Mouse (Mus musculus): ENCODE results near the gene Alox8. TPM values are rescaled to one million over a fixed set of nuclear protein-coding genes. Genes with fewer than 3 reads are reported as not detected.
A peak's percentile ranks its signal among the peaks of the same experiment; 100 is the strongest.

The Alox8 gene
- polyA plus RNA-seq, 1 experiment from 2014 or later: 0.15 TPM

DNA sequence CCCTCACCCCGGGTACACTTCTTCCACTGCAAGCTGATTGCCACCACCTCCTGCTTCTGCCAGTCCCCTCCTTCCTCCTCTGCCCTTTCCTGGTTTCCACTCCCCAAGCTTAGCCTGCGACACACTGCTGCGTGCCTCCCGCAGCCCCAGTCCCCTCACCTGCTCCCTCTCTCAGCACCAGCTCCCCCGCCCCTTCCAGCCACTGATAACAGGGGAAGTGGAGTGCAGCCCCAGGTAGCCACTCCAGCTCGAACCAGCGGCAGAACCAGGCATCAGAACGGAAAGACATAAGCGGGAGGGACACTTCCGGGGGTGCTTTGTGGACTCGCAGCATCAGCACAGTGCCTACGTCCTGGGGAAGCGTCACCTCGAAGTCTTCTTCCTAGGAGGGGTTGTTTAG is 449 bp downstream of the Alox8 start:
- peak overlapping the region; percentile 31 for H3K4me2 ChIP-seq (ENCODE audit: low read length)
- ATAC-seq (replicated peaks; ENCODE audit: low FRiP score, low TSS enrichment, low read depth): no peak
- under 1% methylated on average over 14 of the region's 14 CpGs for WGBS

DNA sequence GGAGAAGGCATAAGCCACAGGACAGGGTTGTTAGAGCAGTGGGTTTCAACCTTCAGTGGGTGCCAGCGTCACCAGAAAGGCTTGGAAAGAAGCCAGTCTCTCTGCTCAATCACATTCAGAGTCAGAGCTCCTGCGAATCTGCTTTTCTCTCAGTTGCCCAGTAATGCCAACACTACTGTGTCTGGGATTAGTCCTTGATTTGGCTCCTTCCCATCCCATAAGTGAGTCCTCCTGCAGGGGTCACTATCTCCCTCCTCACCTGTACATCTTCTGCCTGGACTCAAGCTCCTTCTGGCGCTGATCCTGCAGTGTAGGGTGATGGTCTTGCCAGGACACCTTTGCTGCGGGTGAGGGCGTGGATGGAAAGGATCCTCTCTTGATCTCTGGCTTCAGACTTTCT is 877 bp downstream of the Alox8 start:
- no peak overlapping the region for H3K4me3 ChIP-seq (ENCODE audit: low read depth, low read length)
- H3K27me3 ChIP-seq (replicated peaks; ENCODE audit: control insufficient read depth, insufficient read depth, low read length): peaks cover 30% of the 10 kb centered on the region
- H3K36me3 ChIP-seq (ENCODE audit: control insufficient read depth, insufficient read depth, low read length): no peaks in the 10 kb centered on the region
- H3K4me1 ChIP-seq (replicated peaks; ENCODE audit: control insufficient read depth, insufficient read depth, low read length): no peaks in the 10 kb centered on the region
- no peak for DNase-seq (ENCODE audit: low spot score)
- no peak overlapping the region for H3K27ac ChIP-seq (ENCODE audit: low read depth)
- H3K9ac ChIP-seq (ENCODE audit: low read length): no peak overlapping the region
- WGBS: 10% methylated on average over 5 of the region's 5 CpGs
- H3K9me3 ChIP-seq (ENCODE audit: control insufficient read depth, low read length): no peaks in the 10 kb centered on the region
- ATAC-seq (replicated peaks; ENCODE audit: low FRiP score, low TSS enrichment, low read depth): no peak
- H3K4me2 ChIP-seq (ENCODE audit: low read length): peak overlapping the region; percentile 31

More for the DNA sequence above, 449 bp downstream of the Alox8 start:
- no peak overlapping the region for H3K9ac ChIP-seq (ENCODE audit: low read length)
- H3K27ac ChIP-seq (ENCODE audit: low read depth): no peak overlapping the region
- H3K27me3 ChIP-seq (replicated peaks; ENCODE audit: control insufficient read depth, insufficient read depth, low read length): peaks cover 30% of the 10 kb centered on the region
- no peaks in the 10 kb centered on the region for H3K36me3 ChIP-seq (ENCODE audit: control insufficient read depth, insufficient read depth, low read length)
- H3K9me3 ChIP-seq (ENCODE audit: control insufficient read depth, low read length): no peaks in the 10 kb centered on the region
- H3K4me1 ChIP-seq (replicated peaks; ENCODE audit: control insufficient read depth, insufficient read depth, low read length): no peaks in the 10 kb centered on the region
- no peak overlapping the region for H3K4me3 ChIP-seq (ENCODE audit: low read depth, low read length)
- peak; percentile 55 for DNase-seq (ENCODE audit: low spot score)

DNA sequence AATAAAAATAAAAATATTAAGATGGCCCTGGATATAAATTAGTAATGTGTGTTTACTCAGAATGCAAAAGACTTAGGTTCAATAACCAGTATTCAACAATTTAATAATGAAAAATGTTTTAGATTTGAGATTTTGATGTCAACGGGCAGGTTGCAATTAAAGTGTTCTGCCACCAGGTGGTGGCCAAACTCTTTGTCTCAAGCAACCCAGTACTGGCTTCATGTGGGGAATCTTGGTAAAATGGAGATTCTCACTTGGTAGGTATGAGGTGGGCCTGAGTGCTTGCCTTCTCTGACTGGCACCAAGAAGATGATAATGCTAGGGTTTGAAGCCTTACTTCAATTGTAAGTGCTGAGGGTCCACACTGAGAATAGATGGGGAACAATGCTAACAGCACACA is 4.8 kb downstream of the Alox8 start:
- no peaks in the 10 kb centered on the region for H3K4me1 ChIP-seq (replicated peaks; ENCODE audit: control insufficient read depth, insufficient read depth, low read length)
- H3K9me3 ChIP-seq (ENCODE audit: control insufficient read depth, low read length): no peaks in the 10 kb centered on the region
- DNase-seq (ENCODE audit: low spot score): peak; percentile 63
- no peak for ATAC-seq (replicated peaks; ENCODE audit: low FRiP score, low TSS enrichment, low read depth)
- no peaks in the 10 kb centered on the region for H3K36me3 ChIP-seq (ENCODE audit: control insufficient read depth, insufficient read depth, low read length)
- no peak overlapping the region for H3K4me3 ChIP-seq (ENCODE audit: low read depth, low read length)
- no peak overlapping the region for H3K9ac ChIP-seq (ENCODE audit: low read length)
- WGBS: 0% methylated on average over 1 of the region's 1 CpGs
- no peak overlapping the region for H3K27ac ChIP-seq (ENCODE audit: low read depth)
- H3K4me2 ChIP-seq (ENCODE audit: low read length): no peak overlapping the region
- peaks cover 21% of the 10 kb centered on the region for H3K27me3 ChIP-seq (replicated peaks; ENCODE audit: control insufficient read depth, insufficient read depth, low read length)

DNA sequence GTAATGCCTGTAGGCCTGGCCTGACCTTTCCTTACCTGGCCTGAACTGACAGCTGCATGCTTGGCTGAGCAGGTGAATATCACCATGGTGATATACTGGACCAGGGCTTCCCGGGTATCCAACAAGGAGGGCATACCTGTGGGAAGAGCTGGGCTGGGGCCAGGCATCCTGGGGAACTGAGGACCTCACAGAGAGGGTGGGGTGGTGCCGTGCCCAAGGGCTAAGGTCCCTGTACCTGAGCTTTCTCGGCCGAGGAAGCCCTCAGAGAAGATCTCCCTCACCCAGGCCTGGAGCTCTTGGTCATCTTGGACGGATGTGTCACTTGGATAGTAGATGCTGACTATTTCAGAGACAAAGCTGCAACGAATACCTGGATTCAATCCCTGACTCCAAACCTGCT is 11.7 kb downstream of the Alox8 start:
- H3K27ac ChIP-seq (ENCODE audit: low read depth): no peak overlapping the region
- DNase-seq (ENCODE audit: low spot score): no peak
- 73% methylated on average over 6 of the region's 6 CpGs for WGBS
- no peak overlapping the region for H3K9ac ChIP-seq (ENCODE audit: low read length)
- H3K36me3 ChIP-seq (ENCODE audit: control insufficient read depth, insufficient read depth, low read length): no peaks in the 10 kb centered on the region
- no peak overlapping the region for H3K4me3 ChIP-seq (ENCODE audit: low read depth, low read length)
- no peak overlapping the region for H3K4me2 ChIP-seq (ENCODE audit: low read length)
- no peaks in the 10 kb centered on the region for H3K9me3 ChIP-seq (ENCODE audit: control insufficient read depth, low read length)
- no peaks in the 10 kb centered on the region for H3K4me1 ChIP-seq (replicated peaks; ENCODE audit: control insufficient read depth, insufficient read depth, low read length)
- ATAC-seq (replicated peaks; ENCODE audit: low FRiP score, low TSS enrichment, low read depth): no peak
- no peaks in the 10 kb centered on the region for H3K27me3 ChIP-seq (replicated peaks; ENCODE audit: control insufficient read depth, insufficient read depth, low read length)

DNA sequence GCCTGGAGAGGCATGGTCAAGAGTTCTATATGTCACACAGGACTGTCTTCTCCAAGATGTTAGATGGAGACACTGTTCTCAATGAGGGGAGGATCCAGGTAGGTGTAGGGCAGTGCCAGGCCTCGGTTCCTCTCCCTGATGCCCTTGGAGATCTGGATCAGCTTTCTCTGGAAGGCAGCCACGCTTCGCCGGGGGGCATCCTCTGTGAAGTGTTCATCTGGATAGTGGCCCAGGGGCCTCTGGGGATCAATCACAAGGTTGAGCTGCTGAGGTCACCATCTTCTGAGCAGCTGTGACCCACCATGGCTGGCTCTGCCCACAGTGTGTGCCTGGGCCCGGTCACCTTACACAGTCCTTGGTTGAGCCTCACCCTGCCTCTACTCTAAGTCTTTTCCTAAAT is 12.6 kb downstream of the Alox8 start:
- Histone ChIP-seq H3K4me3 (ENCODE audit: low read depth, low read length) (no peak overlapping the region), H3K9me3 (ENCODE audit: control insufficient read depth, low read length) (no peaks in the 10 kb centered on the region), H3K36me3 (ENCODE audit: control insufficient read depth, insufficient read depth, low read length) (no peaks in the 10 kb centered on the region), H3K9ac (ENCODE audit: low read length) (no peak overlapping the region), H3K27ac (ENCODE audit: low read depth) (no peak overlapping the region), H3K4me1 (replicated peaks; ENCODE audit: control insufficient read depth, insufficient read depth, low read length) (no peaks in the 10 kb centered on the region), H3K27me3 (replicated peaks; ENCODE audit: control insufficient read depth, insufficient read depth, low read length) (no peaks in the 10 kb centered on the region), H3K4me2 (ENCODE audit: low read length) (no peak overlapping the region)
- DNase-seq (ENCODE audit: low spot score) (no peak), ATAC-seq (replicated peaks; ENCODE audit: low FRiP score, low TSS enrichment, low read depth) (no peak)
- 88% methylated on average over 5 of the region's 5 CpGs for WGBS

DNA sequence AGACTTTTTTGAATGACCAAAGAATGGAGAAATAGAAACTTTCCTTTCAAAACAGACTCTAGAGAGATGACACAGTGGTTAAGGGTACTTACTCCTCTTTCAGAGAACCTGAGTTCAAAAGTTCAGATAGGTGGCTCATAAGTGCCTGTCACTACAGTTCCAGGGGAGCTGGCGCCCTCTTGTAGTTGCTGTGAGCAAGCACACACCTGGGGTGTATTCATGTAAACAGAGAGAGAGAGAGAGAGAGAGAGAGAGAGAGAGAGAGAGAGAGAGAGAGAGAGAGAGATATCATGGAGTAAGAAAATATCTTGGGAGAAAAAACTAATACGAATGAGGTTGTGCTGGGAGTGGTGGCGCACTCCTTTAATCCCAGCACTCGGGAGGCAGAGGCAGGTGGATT is 17.5 kb downstream of the Alox8 start:
- no peak for DNase-seq (ENCODE audit: low spot score)
- Histone ChIP-seq H3K36me3 (ENCODE audit: control insufficient read depth, insufficient read depth, low read length) (no peaks in the 10 kb centered on the region), H3K4me2 (ENCODE audit: low read length) (no peak overlapping the region), H3K9ac (ENCODE audit: low read length) (no peak overlapping the region), H3K27me3 (replicated peaks; ENCODE audit: control insufficient read depth, insufficient read depth, low read length) (no peaks in the 10 kb centered on the region), H3K4me1 (replicated peaks; ENCODE audit: control insufficient read depth, insufficient read depth, low read length) (no peaks in the 10 kb centered on the region), H3K27ac (ENCODE audit: low read depth) (no peak overlapping the region), H3K9me3 (ENCODE audit: control insufficient read depth, low read length) (no peaks in the 10 kb centered on the region), H3K4me3 (ENCODE audit: low read depth, low read length) (no peak overlapping the region)
- 84% methylated on average over 4 of the region's 4 CpGs for WGBS
- no peak for ATAC-seq (replicated peaks; ENCODE audit: low FRiP score, low TSS enrichment, low read depth)

DNA sequence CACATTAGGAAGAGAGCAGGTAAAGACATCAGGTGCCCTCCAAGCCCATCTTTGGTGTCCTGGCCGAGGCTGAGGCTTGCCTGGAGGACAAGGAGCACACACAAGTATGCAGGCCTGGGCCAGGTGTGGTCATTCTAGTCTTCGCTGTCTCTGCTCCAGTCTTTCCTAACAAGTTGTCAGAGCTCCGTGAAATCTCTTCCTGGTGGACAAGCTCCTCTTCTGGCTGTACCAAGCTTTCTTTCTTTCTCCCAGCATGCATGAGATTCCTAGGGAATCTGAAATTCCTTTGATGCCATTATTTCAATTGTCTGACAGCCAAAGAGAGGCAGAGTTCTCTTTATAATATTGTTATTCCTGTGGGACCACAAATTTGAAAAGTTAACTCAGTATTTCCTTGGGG is 18.1 kb downstream of the Alox8 start:
- no peaks in the 10 kb centered on the region for H3K9me3 ChIP-seq (ENCODE audit: control insufficient read depth, low read length)
- no peaks in the 10 kb centered on the region for H3K36me3 ChIP-seq (ENCODE audit: control insufficient read depth, insufficient read depth, low read length)
- H3K27ac ChIP-seq (ENCODE audit: low read depth): no peak overlapping the region
- no peak overlapping the region for H3K9ac ChIP-seq (ENCODE audit: low read length)
- ATAC-seq (replicated peaks; ENCODE audit: low FRiP score, low TSS enrichment, low read depth): no peak
- H3K27me3 ChIP-seq (replicated peaks; ENCODE audit: control insufficient read depth, insufficient read depth, low read length): no peaks in the 10 kb centered on the region
- no peak overlapping the region for H3K4me3 ChIP-seq (ENCODE audit: low read depth, low read length)
- H3K4me1 ChIP-seq (replicated peaks; ENCODE audit: control insufficient read depth, insufficient read depth, low read length): no peaks in the 10 kb centered on the region
- 52% methylated on average over 3 of the region's 3 CpGs for WGBS
- H3K4me2 ChIP-seq (ENCODE audit: low read length): no peak overlapping the region
- DNase-seq (ENCODE audit: low spot score): no peak

DNA sequence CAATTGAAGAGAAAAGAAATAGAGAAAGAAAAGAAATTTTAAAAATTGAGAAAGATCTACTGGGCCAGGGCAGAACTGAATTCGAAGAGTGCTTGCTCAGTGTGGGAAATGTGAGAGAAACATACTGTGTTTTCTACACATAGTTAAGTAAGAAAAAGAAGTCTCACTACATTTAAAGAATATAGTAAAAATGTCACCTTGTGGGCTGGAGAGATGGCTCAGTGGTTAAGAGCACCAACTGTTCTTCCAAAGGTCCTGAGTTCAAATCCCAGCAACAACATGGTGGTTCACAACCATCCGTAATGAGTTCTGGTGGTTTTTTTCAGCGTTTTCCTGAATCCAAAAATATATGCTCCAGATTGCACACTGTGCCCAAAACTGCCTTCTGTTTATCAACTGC is 19.1 kb downstream of the Alox8 start:
- no peaks in the 10 kb centered on the region for H3K36me3 ChIP-seq (ENCODE audit: control insufficient read depth, insufficient read depth, low read length)
- WGBS: 80% methylated on average over 3 of the region's 3 CpGs
- no peak overlapping the region for H3K4me3 ChIP-seq (ENCODE audit: low read depth, low read length)
- no peak overlapping the region for H3K9ac ChIP-seq (ENCODE audit: low read length)
- no peak overlapping the region for H3K27ac ChIP-seq (ENCODE audit: low read depth)
- DNase-seq (ENCODE audit: low spot score) (no peak), ATAC-seq (replicated peaks; ENCODE audit: low FRiP score, low TSS enrichment, low read depth) (no peak)
- H3K4me2 ChIP-seq (ENCODE audit: low read length): no peak overlapping the region
- H3K4me1 ChIP-seq (replicated peaks; ENCODE audit: control insufficient read depth, insufficient read depth, low read length): no peaks in the 10 kb centered on the region
- no peaks in the 10 kb centered on the region for H3K9me3 ChIP-seq (ENCODE audit: control insufficient read depth, low read length)
- no peaks in the 10 kb centered on the region for H3K27me3 ChIP-seq (replicated peaks; ENCODE audit: control insufficient read depth, insufficient read depth, low read length)

DNA sequence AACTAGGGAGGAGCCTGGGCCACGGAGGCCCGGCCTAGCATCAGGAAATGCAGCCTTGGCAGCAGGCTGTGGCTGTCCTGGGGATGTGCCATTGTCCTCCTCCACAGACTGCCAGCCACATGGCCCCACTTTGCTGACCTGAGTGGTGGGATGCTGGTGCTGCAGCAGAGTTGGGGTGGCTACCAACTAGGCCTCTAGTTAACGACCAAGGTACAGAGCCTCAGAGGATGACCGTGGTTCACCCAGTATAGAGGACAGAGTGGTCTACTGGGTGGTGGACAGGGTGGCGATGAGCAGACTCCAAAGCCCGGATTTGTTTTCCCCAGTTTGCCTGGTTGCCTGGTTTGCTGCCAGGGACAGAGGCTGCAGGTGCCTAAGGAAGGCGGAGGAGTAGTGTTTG is 22.9 kb downstream of the Alox8 start:
- no peaks in the 10 kb centered on the region for H3K4me1 ChIP-seq (replicated peaks; ENCODE audit: control insufficient read depth, insufficient read depth, low read length)
- no peak overlapping the region for H3K27ac ChIP-seq (ENCODE audit: low read depth)
- no peak overlapping the region for H3K4me2 ChIP-seq (ENCODE audit: low read length)
- H3K36me3 ChIP-seq (ENCODE audit: control insufficient read depth, insufficient read depth, low read length): no peaks in the 10 kb centered on the region
- no peaks in the 10 kb centered on the region for H3K27me3 ChIP-seq (replicated peaks; ENCODE audit: control insufficient read depth, insufficient read depth, low read length)
- 80% methylated on average over 7 of the region's 7 CpGs for WGBS
- H3K9ac ChIP-seq (ENCODE audit: low read length): no peak overlapping the region
- no peaks in the 10 kb centered on the region for H3K9me3 ChIP-seq (ENCODE audit: control insufficient read depth, low read length)
- no peak for ATAC-seq (replicated peaks; ENCODE audit: low FRiP score, low TSS enrichment, low read depth)
- no peak for DNase-seq (ENCODE audit: low spot score)
- H3K4me3 ChIP-seq (ENCODE audit: low read depth, low read length): no peak overlapping the region
